Mouse (Mus musculus): ENCODE results near the gene Gm11492. TPM values are rescaled to one million over a fixed set of nuclear protein-coding genes. Genes with fewer than 3 reads are reported as not detected.

The Gm11492 gene
- polyA plus RNA-seq, 3 experiments from 2014 or later: not detected

- no peak for ATAC-seq
Measured at GRCm38 (mm10) chr11:87602234-87602633, 35.8 kb downstream of the Gm11492 start.

- ATAC-seq: no peak
Measured at GRCm38 (mm10) chr11:87603571-87603970, 37.1 kb downstream of the Gm11492 start.

GRCm38 (mm10) chr11:87609264-87609663, 42.8 kb downstream of the Gm11492 start:
- ATAC-seq: no peak

- no peak for ATAC-seq
Measured at GRCm38 (mm10) chr11:87611547-87611946, 45.1 kb downstream of the Gm11492 start.

- no peak for ATAC-seq
Measured at GRCm38 (mm10) chr11:87613972-87614371, 47.5 kb downstream of the Gm11492 start.

GRCm38 (mm10) chr11:87615551-87615950, 49.1 kb downstream of the Gm11492 start:
- ATAC-seq: no peak

GRCm38 (mm10) chr11:87615952-87616351, 49.5 kb downstream of the Gm11492 start:
- ATAC-seq: no peak

GRCm38 (mm10) chr11:87616790-87617474, 50.5 kb downstream of the Gm11492 start, which contains the start of gene Hsf5:
TSS of gene Hsf5 (plus strand) at chr11:87617164.
- no peak for ATAC-seq

GRCm38 (mm10) chr11:87617606-87618005, 51.2 kb downstream of the Gm11492 start:
- ATAC-seq: no peak

Other genes with a start within 250 kb of the Gm11492 start
- gene Ppm1e, start 207.6 kb upstream of the Gm11492 start, polyA plus RNA-seq (2017; shearing (Covaris generic)): 1 to 10 TPM in 1 of 3 experiments, under 1 TPM in 2; 0.55 to 1.2 (median 0.78) TPM
- gene Rad51c, start 161.7 kb upstream of the Gm11492 start, polyA plus RNA-seq (2017; shearing (Covaris generic)): 1 to 10 TPM; 1.6 to 5.3 (median 2.1) TPM
- gene Tex14, start 161.6 kb upstream of the Gm11492 start, polyA plus RNA-seq (2017; shearing (Covaris generic)): under 1 TPM in 2 of 3 experiments, not detected in 1; 0.34 to 0.60 TPM
- gene Sept4, start 2.2 kb downstream of the Gm11492 start, polyA plus RNA-seq (2017; shearing (Covaris generic)): 1 to 10 TPM in 2 of 3 experiments, under 1 TPM in 1; 0.28 to 1.9 (median 1.8) TPM
- gene Mtmr4, start 25.5 kb downstream of the Gm11492 start, polyA plus RNA-seq (2017; shearing (Covaris generic)): 10 to 100 TPM in 2 of 3 experiments, 1 to 10 TPM in 1; 8.4 to 10.3 (median 10.3) TPM
- under 1 TPM; 0.21 to 0.34 (median 0.23) TPM for gene Hsf5, start 50.5 kb downstream of the Gm11492 start, polyA plus RNA-seq (2017; shearing (Covaris generic))
- 10 to 100 TPM; 35.2 to 53.0 (median 47.2) TPM for gene Rnf43, start 96.1 kb downstream of the Gm11492 start, polyA plus RNA-seq (2017; shearing (Covaris generic))
- 100 to 1,000 TPM; 357 to 377 (median 371) TPM for gene Supt4a, start 170.9 kb downstream of the Gm11492 start, polyA plus RNA-seq (2017; shearing (Covaris generic))
- gene Tspoap1, start 193.9 kb downstream of the Gm11492 start, polyA plus RNA-seq (2017; shearing (Covaris generic)): 1 to 10 TPM; 1.7 to 3.8 (median 3.4) TPM
- not detected for gene Mpo, start 226.9 kb downstream of the Gm11492 start, polyA plus RNA-seq (2017; shearing (Covaris generic))